Mouse (Mus musculus) ovary, postnatal 36 days (tissue): ENCODE measurements around the gene Scyl1.
A peak's percentile ranks its signal among the peaks of the same experiment; 100 is the strongest.

Experiments used
- DNase-seq: peaks from one replicate; pipeline ENCODE4 v3.0.0; 2022; ENCODE audit warnings: low spot score, mixed read lengths

Scyl1 gene

GRCm38 (mm10) chr19:5787128-5787635 is 16.0 kb upstream of the Scyl1 start:
- DNase-seq: peak; percentile 70

- peak; percentile 84 for DNase-seq
These were observed 15.4 kb upstream of the Scyl1 start for GRCm38 (mm10) chr19:5786441-5787114.

- DNase-seq: no peak
These were observed 13.8 kb upstream of the Scyl1 start for GRCm38 (mm10) chr19:5784958-5785577.

- DNase-seq: no peak
These were observed 10.9 kb upstream of the Scyl1 start for GRCm38 (mm10) chr19:5782121-5782520.

- DNase-seq: no peak
These were observed 10.3 kb upstream of the Scyl1 start for GRCm38 (mm10) chr19:5781532-5781931.

GRCm38 (mm10) chr19:5780203-5780602 is 9.0 kb upstream of the Scyl1 start:
- no peak for DNase-seq

- no peak for DNase-seq
These were observed 7.1 kb upstream of the Scyl1 start for GRCm38 (mm10) chr19:5778312-5778711.

GRCm38 (mm10) chr19:5777387-5778032 is 6.3 kb upstream of the Scyl1 start:
- DNase-seq: no peak

- no peak for DNase-seq
These were observed 908 bp downstream of the Scyl1 start for GRCm38 (mm10) chr19:5770311-5770710.

- no peak for DNase-seq
These were observed 3.9 kb downstream of the Scyl1 start for GRCm38 (mm10) chr19:5767271-5767670.

GRCm38 (mm10) chr19:5763163-5763562 is 8.1 kb downstream of the Scyl1 start:
- DNase-seq: no peak

- no peak for DNase-seq
These were observed 12.3 kb downstream of the Scyl1 start for GRCm38 (mm10) chr19:5758878-5759403.

GRCm38 (mm10) chr19:5756991-5757636 is 14.1 kb downstream of the Scyl1 start:
- DNase-seq: no peak

- no peak for DNase-seq
These were observed 14.8 kb downstream of the Scyl1 start for GRCm38 (mm10) chr19:5756321-5756985.

- peak; percentile 50 for DNase-seq
These were observed 19.5 kb downstream of the Scyl1 start for GRCm38 (mm10) chr19:5751742-5752141.

GRCm38 (mm10) chr19:5750951-5751350 is 20.3 kb downstream of the Scyl1 start:
- no peak for DNase-seq

GRCm38 (mm10) chr19:5749476-5749875 is 21.7 kb downstream of the Scyl1 start:
- DNase-seq: no peak

- DNase-seq: no peak
These were observed 24.3 kb downstream of the Scyl1 start for GRCm38 (mm10) chr19:5746907-5747363.

GRCm38 (mm10) chr19:5745756-5746710 is 25.2 kb downstream of the Scyl1 start:
- peak; percentile 34 for DNase-seq

- no peak for DNase-seq
These were observed 27.6 kb downstream of the Scyl1 start for GRCm38 (mm10) chr19:5743576-5743975.
